Mouse (Mus musculus) heart, postnatal 0 days (tissue): Measurements from ENCODE around the gene Rundc3a. TPM values are rescaled to one million over a fixed set of nuclear protein-coding genes. Genes with fewer than 3 reads are reported as not detected.
"Not testable (repeated sequence)": the region's sequence is repeated elsewhere in the genome, so short reads cannot be mapped to it uniquely, and the experiment has no call there.

ENCODE experiments used
- ATAC-seq: fragments of 200-750 bp; cut with Nextera tagmentation; 2 replicates; pipeline ENCODE4 v1.8.0; 2017; ENCODE audit warnings: low read depth, moderate number of reproducible peaks, moderate library complexity; ENCODE audit not compliant: insufficient read depth
- DNase-seq: peaks from one replicate; pipeline ENCODE4 v3.0.0-alpha.2; 2016; ENCODE audit warnings: low spot score
- H3K27ac ChIP-seq: fragments of 300-500 bp; sonication (generic); 2 replicates; pipeline ENCODE4 v1.5.1; 2014; ENCODE audit warnings: low read depth, mild to moderate bottlenecking
- H3K27me3 ChIP-seq: fragments of 300-500 bp; sonication (generic); 2 replicates; pipeline ENCODE4 v1.6.1; 2014; ENCODE audit warnings: low read length, mixed read lengths; ENCODE audit not compliant: control insufficient read depth, insufficient read depth
- H3K36me3 ChIP-seq: fragments of 300-500 bp; sonication (generic); replicated peaks from 2 replicates; pipeline ENCODE4 v1.6.1; 2014; ENCODE audit warnings: low read length, mixed read lengths; ENCODE audit not compliant: control insufficient read depth, insufficient read depth
- H3K4me1 ChIP-seq: fragments of 300-500 bp; sonication (generic); 2 replicates; pipeline ENCODE4 v1.6.1; 2014; ENCODE audit warnings: antibody characterized with exemption; ENCODE audit not compliant: control insufficient read depth, insufficient read depth
- H3K4me2 ChIP-seq: fragments of 300-500 bp; sonication (generic); 2 replicates; pipeline ENCODE4 v1.6.1; 2014; ENCODE audit warnings: low read depth, mild to moderate bottlenecking, low read length, moderate library complexity
- H3K4me3 ChIP-seq: fragments of 300-500 bp; sonication (generic); 2 replicates; pipeline ENCODE4 v1.5.1; 2014; ENCODE audit warnings: low read depth, low read length
- H3K9ac ChIP-seq: fragments of 300-500 bp; sonication (generic); replicated peaks from 2 replicates; pipeline ENCODE4 v1.6.1; 2014; ENCODE audit warnings: low read depth, low read length, mixed read lengths
- H3K9me3 ChIP-seq: fragments of 300-500 bp; sonication (generic); replicated peaks from 2 replicates; pipeline ENCODE4 v1.6.1; 2016; ENCODE audit warnings: low read length; ENCODE audit not compliant: control insufficient read depth
- CTCF ChIP-seq: IDR thresholded peaks from 2 replicates; pipeline ENCODE4 v1.5.1; 2016; ENCODE audit warnings: antibody characterized with exemption, control low read depth, low read depth
- EP300 ChIP-seq: IDR thresholded peaks from 2 replicates; pipeline ENCODE4 v1.6.1; 2016; ENCODE audit warnings: antibody characterized with exemption, low read depth
- WGBS: fragments of 180-500 bp; shearing (Covaris S2); extraction: QIAGEN DNeasy Blood & Tissue Kit; methylation state at CpG from one replicate; pipeline ENCODE4 v1.1.7; 2014; 5-methylcytosine and 5-hydroxymethylcytosine counted together
- polyA plus RNA-seq: library from polyadenylated mRNA; unstranded; fragments of >200 nt; fragmentation: Nextera tagmentation; extraction: Ambion mirVana; gene quantifications from 2 replicates; pipeline ENCODE4 v1.2.1, GENCODE M21; 2015
- total RNA-seq: library from RNA; depleted of rRNA; stranded (reverse); fragments of >200 nt; gene quantifications from 2 replicates; pipeline ENCODE4 v1.2.3, GENCODE M21; 2014; ENCODE audit warnings: low replicate concordance

Rundc3a gene
- total and polyA plus RNA-seq, 2 experiments from 2014 or later = 0.74 to 12.5 TPM

DNA sequence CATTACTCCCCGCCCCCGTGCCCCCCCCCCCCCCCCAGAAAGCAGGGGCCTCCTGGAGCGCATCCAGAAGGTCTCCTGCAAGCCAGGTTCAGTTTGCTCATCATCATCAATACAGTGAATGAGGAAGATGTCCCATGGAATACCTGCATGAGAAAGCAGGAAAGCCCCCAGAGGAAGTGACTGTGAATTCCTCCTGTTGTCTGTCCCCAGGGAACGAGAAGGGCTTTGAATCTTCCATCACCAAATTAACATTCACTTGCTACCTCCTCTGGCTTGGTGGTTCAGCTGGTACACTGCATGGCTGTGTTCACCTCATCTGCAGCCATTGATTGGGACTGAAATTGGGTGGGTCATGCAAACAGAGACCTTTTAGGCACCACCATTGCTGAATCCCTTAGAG is 8.1 kb upstream of the Rundc3a start:
- DNase-seq = no peak
- no peak overlapping the region for H3K4me3 ChIP-seq
- no peak overlapping the region for H3K4me2 ChIP-seq
- 27% methylated on average over 3 of the region's 4 CpGs for WGBS
- no peaks in the 10 kb centered on the region for H3K4me1 ChIP-seq
- no peaks in the 10 kb centered on the region for H3K27me3 ChIP-seq
- no peak for ATAC-seq
- TF ChIP-seq EP300 (no peak), CTCF (no peak)
- H3K9me3 ChIP-seq = no peaks in the 10 kb centered on the region
- no peak overlapping the region for H3K27ac ChIP-seq
- no peak overlapping the region for H3K9ac ChIP-seq
- H3K36me3 ChIP-seq = no peaks in the 10 kb centered on the region

DNA sequence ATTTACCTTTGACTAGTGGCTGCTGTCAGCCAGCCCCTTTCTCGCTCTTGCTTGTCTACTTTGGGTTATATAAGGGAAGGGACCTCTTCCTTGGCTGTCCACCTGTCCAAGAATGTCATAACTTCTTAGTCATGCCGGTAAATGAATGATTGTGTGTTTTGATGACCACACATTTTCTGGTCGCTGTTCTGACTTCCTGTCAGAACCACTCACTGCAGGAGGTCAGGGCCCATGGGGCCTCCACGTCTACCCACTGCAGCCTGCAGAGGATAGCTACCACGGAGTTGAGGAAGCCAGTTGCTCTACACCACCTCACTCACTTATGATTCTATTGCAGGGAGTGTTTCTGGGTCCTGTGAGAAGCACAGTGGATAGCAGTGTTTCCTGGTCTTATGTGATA is 7.1 kb upstream of the Rundc3a start:
- WGBS = 51% methylated on average over 5 of the region's 5 CpGs
- no peak overlapping the region for H3K4me2 ChIP-seq
- no peak overlapping the region for H3K4me3 ChIP-seq
- TF ChIP-seq CTCF (no peak), EP300 (no peak)
- no peak overlapping the region for H3K9ac ChIP-seq
- no peaks in the 10 kb centered on the region for H3K4me1 ChIP-seq
- H3K27me3 ChIP-seq = no peaks in the 10 kb centered on the region
- H3K36me3 ChIP-seq = no peaks in the 10 kb centered on the region
- ATAC-seq (no peak), DNase-seq (no peak)
- no peak overlapping the region for H3K27ac ChIP-seq
- H3K9me3 ChIP-seq = no peaks in the 10 kb centered on the region

DNA sequence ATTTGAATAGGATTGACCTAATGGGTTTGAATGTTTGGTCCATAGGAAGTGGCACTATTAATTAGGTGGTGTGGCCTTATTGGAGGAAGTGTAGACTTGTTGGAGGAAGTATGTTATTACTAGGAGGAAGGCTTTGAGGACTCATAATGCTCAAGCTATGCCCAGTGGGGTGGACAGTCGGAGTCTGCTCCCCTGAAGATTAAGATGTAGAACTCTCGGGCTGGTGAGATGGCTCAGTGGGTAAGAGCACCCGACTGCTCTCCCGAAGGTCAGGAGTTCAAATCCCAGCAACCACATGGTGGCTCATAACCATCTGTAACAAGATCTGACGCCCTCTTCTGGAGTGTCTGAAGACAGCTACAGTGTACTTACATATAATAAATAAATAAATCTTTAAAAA is 3.8 kb upstream of the Rundc3a start:
- WGBS = 88% methylated on average over 4 of the region's 5 CpGs
- H3K9ac ChIP-seq, H3K27me3 ChIP-seq, H3K27ac ChIP-seq, DNase-seq, H3K36me3 ChIP-seq, H3K4me2 ChIP-seq, ATAC-seq, H3K9me3 ChIP-seq, H3K4me3 ChIP-seq: not testable (repeated sequence)
- H3K4me1 ChIP-seq = peaks cover 19% of the 10 kb centered on the region

DNA sequence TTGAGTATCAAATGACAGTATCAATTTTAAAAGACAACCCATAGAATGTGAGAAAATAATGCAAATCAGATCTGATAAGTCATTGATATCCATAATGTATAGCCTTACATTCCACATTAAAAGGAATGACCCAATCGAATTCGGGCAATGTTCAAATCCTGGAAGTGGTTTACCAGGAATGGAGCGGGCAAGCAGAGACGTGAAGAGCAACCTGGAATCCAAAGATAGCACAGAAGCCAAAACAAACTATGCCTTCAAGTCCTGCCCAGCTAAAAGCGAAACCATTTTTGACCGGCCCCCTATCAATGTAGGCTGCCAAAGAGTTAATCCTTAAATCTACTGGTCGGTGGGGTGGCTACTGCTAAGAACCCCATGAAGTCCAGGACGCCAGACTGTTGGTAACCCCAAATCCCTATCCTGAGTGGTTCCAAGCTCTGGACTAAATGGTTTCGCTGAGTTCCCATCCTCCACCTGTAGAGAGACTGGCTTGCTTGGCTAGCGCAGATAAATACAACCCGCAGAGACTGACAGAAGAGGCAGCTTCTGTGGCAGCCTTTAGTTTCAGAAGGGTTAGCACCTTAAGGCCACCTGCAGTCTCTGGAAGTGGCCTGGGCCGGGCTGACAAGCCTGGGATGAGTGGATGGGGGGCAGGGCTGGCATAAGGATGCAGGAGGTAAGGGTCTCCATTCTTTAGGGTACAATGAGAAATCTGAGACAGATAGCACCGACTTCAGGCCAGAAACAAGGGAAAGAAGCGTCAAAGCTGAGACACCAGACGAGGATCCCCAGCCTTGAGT is 564 bp upstream of the Rundc3a start:
- no peak overlapping the region for H3K27ac ChIP-seq
- H3K9me3 ChIP-seq = no peaks in the 10 kb centered on the region
- TF ChIP-seq CTCF (no peak), EP300 (no peak)
- 19% methylated on average over 15 of the region's 15 CpGs for WGBS
- peak overlapping the region; percentile 36 for H3K4me3 ChIP-seq
- H3K9ac ChIP-seq = no peak overlapping the region
- DNase-seq (no peak), ATAC-seq (0 out of 2 replicates have a peak, but pooled peaks have one; percentile 22)
- H3K27me3 ChIP-seq = peaks cover 21% of the 10 kb centered on the region
- H3K4me2 ChIP-seq = peak overlapping the region; percentile 70
- peaks cover 19% of the 10 kb centered on the region for H3K4me1 ChIP-seq
- no peaks in the 10 kb centered on the region for H3K36me3 ChIP-seq

DNA sequence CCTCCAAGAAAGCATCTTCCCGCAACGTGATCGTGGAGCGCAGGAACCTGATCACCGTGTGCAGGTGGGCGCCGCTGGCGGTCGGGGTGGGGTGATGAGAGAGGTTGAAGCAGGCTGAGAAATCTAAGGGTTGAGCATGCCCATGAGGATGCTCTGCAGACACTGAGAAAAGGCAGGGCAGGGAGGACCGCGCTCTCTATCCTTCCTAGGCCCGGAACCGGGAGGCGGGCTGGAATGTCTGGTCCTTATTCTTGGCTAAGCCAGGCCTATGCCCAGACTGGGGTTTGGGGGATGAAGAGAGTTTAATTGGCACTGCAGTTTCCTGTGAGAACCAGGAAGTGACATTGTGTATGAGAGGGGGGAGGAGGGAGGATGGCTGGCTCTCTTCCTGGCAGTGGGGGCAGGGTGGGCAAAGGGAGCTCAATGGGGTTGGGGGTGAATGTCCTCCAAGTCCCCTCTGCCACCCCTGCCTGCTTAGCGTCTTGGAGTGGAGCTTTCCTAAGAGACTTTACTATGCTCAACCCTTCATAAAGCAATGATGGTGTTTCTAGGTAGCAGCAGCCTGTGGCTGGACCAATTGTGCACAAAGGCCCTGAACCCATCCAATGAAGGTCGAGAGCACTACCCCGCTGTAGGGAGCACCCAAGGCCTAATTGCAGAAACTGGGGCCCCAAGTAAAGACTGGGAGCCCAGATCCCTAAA is 667 bp downstream of the Rundc3a start:
- peak overlapping the region; percentile 36 for H3K4me3 ChIP-seq

More for the DNA sequence above, 667 bp downstream of the Rundc3a start:
- Histone ChIP-seq H3K27me3 (peaks cover 32% of the 10 kb centered on the region), H3K9ac (no peak overlapping the region), H3K4me1 (peaks cover 19% of the 10 kb centered on the region), H3K27ac (no peak overlapping the region), H3K9me3 (no peaks in the 10 kb centered on the region), H3K4me2 (peak overlapping the region; percentile 70), H3K36me3 (no peaks in the 10 kb centered on the region)
- WGBS = 7% methylated on average over 17 of the region's 17 CpGs
- no peak for DNase-seq
- ATAC-seq = no peak
- TF ChIP-seq CTCF (no peak), EP300 (no peak)
